Mouse (Mus musculus) spleen, adult 2 months (tissue): ENCODE measurements around the gene Btd. TPM values are rescaled to one million over a fixed set of nuclear protein-coding genes. Genes with fewer than 3 reads are reported as not detected.
A peak's percentile ranks its signal among the peaks of the same experiment; 100 is the strongest.

ENCODE experiments used
- DNase-seq, 2 experiments: peaks; one replicate each; pipeline versions ENCODE4 v3.0.0 to v3.0.0-alpha.2; 2012 to 2021; ENCODE audit warnings: low spot score in 2 of 2, low read depth in 1 of 2
- H3K27ac ChIP-seq: fragments of 200-500 bp; 2 replicates; pipeline ENCODE4 v1.5.1; 2012; ENCODE audit warnings: low read length, inconsistent platforms; ENCODE audit not compliant: insufficient read depth
- H3K27me3 ChIP-seq: fragments of 200-500 bp; 2 replicates; pipeline ENCODE4 v1.6.1; 2012; ENCODE audit warnings: mild to moderate bottlenecking, moderate library complexity, low read length, inconsistent platforms; ENCODE audit not compliant: control insufficient read depth, insufficient read depth
- H3K36me3 ChIP-seq: fragments of 200-500 bp; 2 replicates; pipeline ENCODE4 v1.6.1; 2012; ENCODE audit warnings: mild to moderate bottlenecking, low read length, inconsistent platforms; ENCODE audit not compliant: control insufficient read depth, insufficient read depth
- H3K4me1 ChIP-seq: fragments of 200-500 bp; 2 replicates; pipeline ENCODE4 v1.6.1; 2011; ENCODE audit warnings: inconsistent platforms; ENCODE audit not compliant: control insufficient read depth, insufficient read depth, insufficient read length
- H3K4me3 ChIP-seq: fragments of 200-500 bp; 2 replicates; pipeline ENCODE4 v1.5.1; 2011; ENCODE audit warnings: mild to moderate bottlenecking, inconsistent platforms; ENCODE audit not compliant: insufficient read depth, insufficient read length; ENCODE audit errors: extremely low read depth
- CTCF ChIP-seq: fragments of 200-500 bp; IDR thresholded peaks from 2 replicates; pipeline ENCODE4 v1.5.1; 2011; ENCODE audit warnings: mild to moderate bottlenecking, inconsistent platforms; ENCODE audit not compliant: insufficient read depth, insufficient read length, insufficient replicate concordance; ENCODE audit errors: extremely low read depth
- POLR2A ChIP-seq: fragments of 200-500 bp; IDR thresholded peaks from 2 replicates; pipeline ENCODE4 v1.6.1; 2011; ENCODE audit warnings: low read depth, low read length, inconsistent platforms
- WGBS: fragments of 180-500 bp; shearing (Covaris S2); methylation state at CpG from one replicate; pipeline ENCODE4 v1.1.7; 2018; 5-methylcytosine and 5-hydroxymethylcytosine counted together
- polyA plus RNA-seq: library from polyadenylated mRNA; depleted of rRNA; stranded (reverse); fragments of >200 nt; gene quantifications from 2 replicates; pipeline ENCODE4 v1.2.3, GENCODE M21; 2012

Gene Btd
- polyA plus RNA-seq, 1 experiment: 19.0 TPM

DNA sequence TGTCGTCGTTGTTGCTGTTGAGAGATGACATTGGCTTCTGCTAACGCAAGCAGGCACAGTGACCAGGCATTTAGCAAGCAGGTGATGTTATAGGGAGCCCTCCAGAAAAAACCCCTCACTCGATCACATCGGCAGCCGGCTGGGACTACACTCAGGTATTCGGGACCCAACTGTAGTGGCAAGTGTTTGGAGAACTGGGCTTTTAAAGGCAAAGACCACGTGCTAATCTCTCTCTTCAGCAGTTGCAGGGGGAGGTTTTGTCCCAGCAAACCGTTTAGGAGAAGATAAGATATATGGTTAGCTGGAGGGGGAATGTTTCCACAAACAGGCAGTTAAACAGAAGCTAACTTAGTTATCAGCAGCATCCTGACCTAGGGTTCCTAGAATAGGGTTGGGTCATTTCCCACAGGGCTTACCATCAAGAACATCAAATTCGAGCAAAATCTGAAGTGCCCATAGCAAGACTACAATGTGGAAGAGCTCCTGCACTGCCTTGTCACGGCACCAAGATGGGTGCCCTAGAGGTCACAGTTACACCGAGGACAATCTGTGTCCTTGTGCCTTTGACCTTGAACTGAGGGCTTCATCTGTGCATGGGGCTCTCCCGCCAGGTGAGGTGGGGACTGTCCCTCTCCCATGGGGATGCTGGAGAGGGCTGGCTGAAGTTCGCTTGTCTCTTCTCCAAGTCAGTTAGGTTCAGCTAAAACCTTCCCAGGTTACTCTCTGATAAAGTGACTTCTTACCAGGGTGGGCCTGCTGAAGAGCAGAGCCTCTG is 12.5 kb downstream of the Btd start:
- no peaks in the 10 kb centered on the region for H3K27me3 ChIP-seq
- H3K36me3 ChIP-seq: no peaks in the 10 kb centered on the region
- WGBS: 80% methylated on average over 14 of the region's 14 CpGs
- DNase-seq: no peak
- TF ChIP-seq CTCF: no peak
- no peak for TF ChIP-seq POLR2A
- no peak overlapping the region for H3K27ac ChIP-seq
- no peak overlapping the region for H3K4me3 ChIP-seq
- no peaks in the 10 kb centered on the region for H3K4me1 ChIP-seq

DNA sequence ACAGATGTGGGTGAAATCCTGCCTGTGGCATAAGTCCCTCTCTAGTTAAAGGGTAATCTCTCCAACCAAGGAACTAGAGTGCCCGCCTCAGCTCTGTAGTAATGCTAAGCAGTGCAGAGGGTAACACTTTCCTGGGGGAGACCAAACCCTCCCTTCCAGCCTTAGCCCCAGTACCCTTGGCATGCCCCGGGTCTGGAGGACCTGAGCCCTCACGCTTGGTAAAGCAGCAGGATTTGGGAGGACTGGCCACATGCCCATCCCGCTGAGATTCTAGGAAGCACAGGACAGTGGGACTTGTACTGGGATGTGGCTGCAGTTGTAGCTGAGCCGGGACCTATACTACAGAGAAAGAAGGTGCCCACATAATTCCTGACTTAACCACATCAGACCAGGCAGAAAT is 14.0 kb downstream of the Btd start:
- no peak for DNase-seq
- Histone ChIP-seq H3K4me1 (no peaks in the 10 kb centered on the region; the same call in 1 of the 2 replicates), H3K4me3 (no peak overlapping the region), H3K36me3 (no peaks in the 10 kb centered on the region), H3K27me3 (no peaks in the 10 kb centered on the region), H3K27ac (no peak overlapping the region)
- no peak for TF ChIP-seq POLR2A
- TF ChIP-seq CTCF: no peak
- 90% methylated on average over 5 of the region's 5 CpGs for WGBS

GRCm38 (mm10) chr14:31655406-31655805 is 14.6 kb downstream of the Btd start:
- Histone ChIP-seq H3K4me3 (no peak overlapping the region), H3K4me1 (no peaks in the 10 kb centered on the region; the same call in 1 of the 2 replicates), H3K27me3 (no peaks in the 10 kb centered on the region), H3K36me3 (no peaks in the 10 kb centered on the region), H3K27ac (no peak overlapping the region)
- DNase-seq: no peak
- WGBS: 93% methylated on average over 14 of the region's 14 CpGs
- TF ChIP-seq CTCF: no peak
- TF ChIP-seq POLR2A: no peak

GRCm38 (mm10) chr14:31656386-31656785 is 15.6 kb downstream of the Btd start:
- Histone ChIP-seq H3K27ac (no peak overlapping the region), H3K36me3 (no peaks in the 10 kb centered on the region), H3K4me3 (no peak overlapping the region), H3K4me1 (no peaks in the 10 kb centered on the region; the same call in 1 of the 2 replicates), H3K27me3 (no peaks in the 10 kb centered on the region)
- TF ChIP-seq POLR2A (no peak), CTCF (no peak)
- 83% methylated on average over 7 of the region's 7 CpGs for WGBS
- no peak for DNase-seq

DNA sequence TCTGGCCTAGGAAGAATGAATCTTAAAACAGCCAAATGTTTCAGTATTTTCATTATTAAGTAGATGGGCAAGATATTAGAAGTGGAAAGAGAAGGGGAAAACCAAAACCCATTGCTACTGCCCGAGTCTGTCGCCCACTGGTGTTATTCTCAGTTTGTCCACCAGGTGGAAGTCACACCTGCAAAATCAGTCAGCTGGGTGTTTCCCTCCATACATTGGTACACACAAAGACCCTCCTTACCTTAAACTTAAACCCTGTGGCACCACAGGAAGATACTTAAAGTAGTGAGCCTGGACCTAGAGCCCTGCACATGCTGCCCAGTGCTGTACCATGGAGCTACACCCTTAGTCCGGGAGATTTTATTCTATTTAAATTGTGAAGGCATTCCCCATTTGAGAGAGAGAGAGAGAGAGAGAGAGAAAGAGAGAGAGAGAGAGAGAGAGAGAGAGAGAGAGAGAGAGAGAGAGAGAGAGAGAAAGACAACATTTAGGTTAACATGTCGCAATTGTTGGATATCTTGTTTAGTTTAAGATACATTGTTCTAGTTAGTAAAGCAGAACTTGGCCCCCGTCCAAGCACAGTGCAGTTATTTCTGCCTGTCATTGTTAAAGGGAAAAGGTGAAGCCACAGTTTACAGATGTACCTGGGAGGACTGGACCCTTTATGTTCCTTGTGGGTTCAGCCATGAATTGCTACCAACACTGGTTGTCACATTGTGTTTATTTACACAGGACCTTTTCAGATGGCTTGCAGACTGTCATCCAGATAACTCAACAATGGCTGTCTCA is 16.2 kb downstream of the Btd start:
- no peak for TF ChIP-seq POLR2A
- TF ChIP-seq CTCF: peak; percentile 81; the same call in 1 of the 2 replicates
- Histone ChIP-seq H3K27me3 (no peaks in the 10 kb centered on the region), H3K4me1 (no peaks in the 10 kb centered on the region; the same call in 1 of the 2 replicates), H3K27ac (no peak overlapping the region), H3K4me3 (no peak overlapping the region), H3K36me3 (no peaks in the 10 kb centered on the region)
- 23% methylated on average over 5 of the region's 5 CpGs for WGBS
- DNase-seq: peak in 1 of 2 experiments; percentile 75

- 92% methylated on average over 8 of the region's 8 CpGs for WGBS
- no peak for TF ChIP-seq POLR2A
- TF ChIP-seq CTCF: no peak
- H3K27ac ChIP-seq: no peak overlapping the region
- H3K36me3 ChIP-seq: no peaks in the 10 kb centered on the region
- H3K4me3 ChIP-seq: no peak overlapping the region
- peaks cover 9% of the 10 kb centered on the region; the same call in 1 of the 2 replicates for H3K4me1 ChIP-seq
- no peaks in the 10 kb centered on the region for H3K27me3 ChIP-seq
- no peak for DNase-seq
Observed at GRCm38 (mm10) chr14:31658126-31658680, 17.4 kb downstream of the Btd start.
